Mouse (Mus musculus) kidney, embryonic 14.5 days (tissue): ENCODE data around the gene Klk10. TPM values are rescaled to one million over a fixed set of nuclear protein-coding genes. Genes with fewer than 3 reads are reported as not detected.

Experiments used
- polyA plus RNA-seq: library from polyadenylated mRNA; unstranded; fragments of >200 nt; fragmentation: Nextera tagmentation; extraction: Ambion mirVana; gene quantifications from 2 replicates; pipeline ENCODE4 v1.2.1, GENCODE M21; 2014

Klk10 gene
- polyA plus RNA-seq, 1 experiment from 2014 or later, result 1.3 TPM

Other genes with a start within 250 kb of the Klk10 start
- gene Cd33, start 236.6 kb upstream of the Klk10 start, polyA plus RNA-seq, result 0.85 and 1.7 TPM in 2 replicates
- 2.0 and 4.0 TPM in 2 replicates for gene Zfp658, start 218.8 kb upstream of the Klk10 start, polyA plus RNA-seq
- gene Zfp719, start 201.4 kb upstream of the Klk10 start, polyA plus RNA-seq, result 9.9 and 14.1 TPM in 2 replicates
- gene Zfp819, start 173.9 kb upstream of the Klk10 start, polyA plus RNA-seq, result 0.19 and 0.23 TPM in 2 replicates
- gene Ceacam18, start 146.3 kb upstream of the Klk10 start, polyA plus RNA-seq, result not detected in 2 replicates
- gene Siglece, start 120.9 kb upstream of the Klk10 start, polyA plus RNA-seq, result 0.39 and 0.95 TPM in 2 replicates
- gene Ctu1, start 109.0 kb upstream of the Klk10 start, polyA plus RNA-seq, result 11.4 and 12.6 TPM in 2 replicates
- not detected in 2 replicates for gene Klk14, start 90.6 kb upstream of the Klk10 start, polyA plus RNA-seq
- gene Klk13, start 68.5 kb upstream of the Klk10 start, polyA plus RNA-seq, result 0.19 and 0.31 TPM in 2 replicates
- gene Klk12, start 12.1 kb upstream of the Klk10 start, polyA plus RNA-seq, result not detected in 2 replicates
- 0.27 TPM in 1 of 2 replicates, not detected in the other for gene Klk11, start 6.4 kb upstream of the Klk10 start, polyA plus RNA-seq
- gene Klk9, start 10.9 kb downstream of the Klk10 start, polyA plus RNA-seq, result 0.26 TPM in 1 of 2 replicates, not detected in the other
- gene Klk8, start 16.5 kb downstream of the Klk10 start, polyA plus RNA-seq, result 38.2 and 43.5 TPM in 2 replicates
- gene Klk7, start 30.3 kb downstream of the Klk10 start, polyA plus RNA-seq, result 0.13 TPM in 1 of 2 replicates, not detected in the other
- gene Klk6, start 43.5 kb downstream of the Klk10 start, polyA plus RNA-seq, result not detected in 2 replicates
- gene Klk5, start 60.9 kb downstream of the Klk10 start, polyA plus RNA-seq, result not detected in 2 replicates
- gene Klk4, start 100.1 kb downstream of the Klk10 start, polyA plus RNA-seq, result 0.28 TPM in 1 of 2 replicates, not detected in the other
- not detected in 2 replicates for gene Klk15, start 152.7 kb downstream of the Klk10 start, polyA plus RNA-seq
- gene Klk1b8, start 169.6 kb downstream of the Klk10 start, polyA plus RNA-seq, result not detected in 2 replicates
- gene Klk1b1, start 185.7 kb downstream of the Klk10 start, polyA plus RNA-seq, result not detected in 2 replicates
- not detected in 2 replicates for gene Klk1b9, start 195.0 kb downstream of the Klk10 start, polyA plus RNA-seq
- gene Klk1b11, start 214.8 kb downstream of the Klk10 start, polyA plus RNA-seq, result not detected in 2 replicates
- not detected in 2 replicates for gene Klk1b26, start 231.1 kb downstream of the Klk10 start, polyA plus RNA-seq